Mouse (Mus musculus) heart, adult 18-20 months (tissue): ENCODE measurements at regions not wholly inside any gene's neighbourhood (a gene's known extent, or its start where the extent isn't known, plus 50 kb on each side); places are given as distances from the start of the nearest gene placed in this dataset.
A peak's percentile ranks its signal among the peaks of the same experiment; 100 is the strongest.

Experiments
- DNase-seq, 2 experiments: peaks; one replicate each; pipeline ENCODE4 v3.0.0; 2021 to 2022; ENCODE audit warnings: mixed read lengths in 1 of 2

GRCm38 (mm10) chr10:24519795-24520512, 75.3 kb upstream of the Ccn2 start:
- no peak for DNase-seq

GRCm38 (mm10) chr10:24520515-24520914, 74.7 kb upstream of the Ccn2 start:
- no peak for DNase-seq

- no peak for DNase-seq
These were observed 62.5 kb upstream of the Ccn2 start for GRCm38 (mm10) chr10:24532776-24533175.

GRCm38 (mm10) chr10:24534901-24535300, 60.3 kb upstream of the Ccn2 start:
- peak; percentile 16 to 20 for DNase-seq

GRCm38 (mm10) chr10:24535461-24535860, 59.8 kb upstream of the Ccn2 start:
- DNase-seq, result no peak

GRCm38 (mm10) chr10:24541990-24542389, 53.3 kb upstream of the Ccn2 start:
- no peak for DNase-seq
